Mouse (Mus musculus): ENCODE data around the gene Fzd1. TPM values are rescaled to one million over a fixed set of nuclear protein-coding genes. Genes with fewer than 3 reads are reported as not detected.
A peak's percentile ranks its signal among the peaks of the same experiment; 100 is the strongest.

The Fzd1 gene
- polyA plus RNA-seq, 1 experiment from 2014 or later, result 12.7 TPM

- no peak for ATAC-seq (ENCODE audit: low FRiP score, low read depth)
- Histone ChIP-seq H3K36me3 (no peaks in the 10 kb centered on the region), H3K4me3 (no peak overlapping the region), H3K27ac (replicated peaks) (no peak overlapping the region), H3K9me3 (no peaks in the 10 kb centered on the region), H3K4me2 (no peak overlapping the region), H3K9ac (no peak overlapping the region), H3K4me1 (replicated peaks) (peaks cover 16% of the 10 kb centered on the region; the same call in 1 of the 2 replicates), H3K27me3 (no peaks in the 10 kb centered on the region; the same call in 1 of the 2 replicates)
- 46% methylated on average over 6 of the region's 6 CpGs for WGBS
Measured at GRCm38 (mm10) chr5:4737013-4737412, 20.8 kb downstream of the Fzd1 start.

DNA sequence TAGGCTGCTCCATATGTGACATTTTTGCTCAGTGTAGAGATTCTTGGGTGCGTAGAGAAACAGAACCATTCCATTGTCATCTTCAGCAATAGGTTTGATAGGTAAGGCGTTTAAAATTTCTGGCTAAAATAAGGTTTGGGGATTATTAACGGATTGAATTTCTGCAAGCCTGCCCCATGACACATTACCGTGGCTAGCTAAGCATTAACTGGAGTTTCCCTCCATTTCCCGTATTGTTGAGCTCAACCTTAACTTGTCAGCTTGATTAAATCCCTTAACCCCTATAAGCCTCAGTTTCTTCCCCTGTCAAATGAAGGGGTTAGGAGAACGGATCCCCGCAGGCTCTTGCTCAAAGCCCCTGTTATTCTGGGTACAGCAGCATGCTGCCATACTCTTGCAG is 22.4 kb downstream of the Fzd1 start:
- Histone ChIP-seq H3K4me1 (replicated peaks) (peaks cover 17% of the 10 kb centered on the region), H3K4me3 (no peak overlapping the region), H3K9ac (no peak overlapping the region), H3K36me3 (no peaks in the 10 kb centered on the region), H3K27ac (replicated peaks) (no peak overlapping the region), H3K9me3 (no peaks in the 10 kb centered on the region), H3K27me3 (no peaks in the 10 kb centered on the region; the same call in 1 of the 2 replicates), H3K4me2 (no peak overlapping the region)
- ATAC-seq (ENCODE audit: low FRiP score, low read depth), result no peak
- WGBS, result 74% methylated on average over 7 of the region's 7 CpGs

- H3K4me1 ChIP-seq (replicated peaks), result peaks cover 17% of the 10 kb centered on the region
- H3K36me3 ChIP-seq, result no peaks in the 10 kb centered on the region
- H3K27me3 ChIP-seq, result no peaks in the 10 kb centered on the region; the same call in 1 of the 2 replicates
- no peak overlapping the region for H3K4me3 ChIP-seq
- no peak overlapping the region for H3K4me2 ChIP-seq
- H3K9me3 ChIP-seq, result no peaks in the 10 kb centered on the region
- H3K9ac ChIP-seq, result no peak overlapping the region
- no peak for ATAC-seq (ENCODE audit: low FRiP score, low read depth)
- 42% methylated on average over 4 of the region's 4 CpGs for WGBS
- no peak overlapping the region for H3K27ac ChIP-seq (replicated peaks)
Measured at GRCm38 (mm10) chr5:4733239-4733638, 24.6 kb downstream of the Fzd1 start.

GRCm38 (mm10) chr5:4732241-4733229 is 25.3 kb downstream of the Fzd1 start:
- Histone ChIP-seq H3K36me3 (no peaks in the 10 kb centered on the region), H3K27ac (replicated peaks) (0 out of 2 replicates have a peak overlapping the region, but pooled peaks have one; percentile 12), H3K9me3 (no peaks in the 10 kb centered on the region), H3K27me3 (no peaks in the 10 kb centered on the region; the same call in 1 of the 2 replicates), H3K4me1 (replicated peaks) (peaks cover 17% of the 10 kb centered on the region), H3K4me2 (no peak overlapping the region), H3K9ac (no peak overlapping the region), H3K4me3 (no peak overlapping the region)
- WGBS, result 28% methylated on average over 10 of the region's 10 CpGs
- no peak; the same call in 1 of the 2 replicates for ATAC-seq (ENCODE audit: low FRiP score, low read depth)

DNA sequence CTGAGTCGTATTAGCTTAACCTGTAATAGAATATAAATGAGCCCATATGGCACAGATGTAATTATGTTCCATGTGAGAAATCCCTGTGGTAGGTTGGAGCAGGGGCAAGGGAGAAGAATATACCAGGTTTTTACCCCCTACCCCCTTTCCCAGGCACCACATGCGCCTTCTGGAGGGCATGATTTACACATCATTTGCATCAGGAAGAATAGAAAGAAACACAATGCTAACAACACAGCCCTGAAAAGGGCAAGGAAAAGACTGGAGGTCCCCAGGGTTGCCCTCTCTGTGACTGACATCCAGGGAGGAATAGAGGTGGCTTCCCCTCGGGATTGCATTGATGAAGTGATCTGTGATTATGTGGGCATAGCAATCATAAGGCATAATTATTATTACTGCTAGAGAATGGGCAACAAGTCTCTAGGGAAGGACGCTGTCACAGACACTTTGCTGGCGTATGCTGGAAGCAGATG is 26.1 kb downstream of the Fzd1 start:
- ATAC-seq (ENCODE audit: low FRiP score, low read depth), result peak; percentile 71; the same call in 1 of the 2 replicates
- Histone ChIP-seq H3K9ac (no peak overlapping the region), H3K4me1 (replicated peaks) (peaks cover 17% of the 10 kb centered on the region), H3K9me3 (no peaks in the 10 kb centered on the region), H3K27me3 (no peaks in the 10 kb centered on the region; the same call in 1 of the 2 replicates), H3K4me2 (no peak overlapping the region), H3K4me3 (no peak overlapping the region), H3K36me3 (no peaks in the 10 kb centered on the region), H3K27ac (replicated peaks) (0 out of 2 replicates have a peak overlapping the region, but pooled peaks have one; percentile 38)
- 24% methylated on average over 5 of the region's 5 CpGs for WGBS

DNA sequence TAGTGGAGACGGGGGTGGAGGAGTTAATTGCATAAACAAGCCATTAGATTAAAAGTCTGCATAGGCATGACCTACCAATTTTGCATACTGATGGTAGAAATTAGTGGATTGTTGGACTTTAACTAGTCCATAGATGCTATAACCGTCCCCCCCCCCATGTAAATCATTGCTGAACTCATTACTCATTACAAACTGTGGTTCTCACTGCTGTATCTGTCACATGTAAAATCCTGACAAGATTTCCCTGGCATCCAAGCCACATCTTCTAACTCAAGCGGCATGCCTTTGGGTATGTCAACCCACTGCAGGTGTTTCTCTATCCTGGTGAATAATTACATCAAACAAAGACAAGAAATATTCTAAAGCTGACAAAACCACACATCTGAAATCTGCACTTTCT is 26.8 kb downstream of the Fzd1 start:
- H3K27me3 ChIP-seq, result no peaks in the 10 kb centered on the region

More for the DNA sequence above, 26.8 kb downstream of the Fzd1 start:
- Histone ChIP-seq H3K4me1 (replicated peaks) (peaks cover 17% of the 10 kb centered on the region), H3K9me3 (no peaks in the 10 kb centered on the region), H3K9ac (no peak overlapping the region), H3K36me3 (no peaks in the 10 kb centered on the region), H3K27ac (replicated peaks) (no peak overlapping the region), H3K4me3 (no peak overlapping the region), H3K4me2 (no peak overlapping the region)
- ATAC-seq (ENCODE audit: low FRiP score, low read depth), result no peak
- 78% methylated on average over 3 of the region's 3 CpGs for WGBS

Small RNA genes lying within 50 kb of the gene (microRNA-seq; reads per million reads assigned to microRNA genes)
- gene Gm44483, result not detected

All from hindbrain, embryonic 15.5 days (tissue).